Mouse (Mus musculus): Measurements from ENCODE around the gene Prmt7. TPM values are rescaled to one million over a fixed set of nuclear protein-coding genes. Genes with fewer than 3 reads are reported as not detected.

Gene Prmt7
- total and polyA plus RNA-seq, 3 experiments: 48.4 to 87.3 (median 69.5) TPM

- DNase-seq (ENCODE audit: extremely low read depth): no peak
- no peak overlapping the region for H3K9ac ChIP-seq (ENCODE audit: insufficient read depth, low read depth)
- H3K27me3 ChIP-seq (replicated peaks): peaks cover 12% of the 10 kb centered on the region
- H3K4me3 ChIP-seq (replicated peaks in 1 of 3; ENCODE audit: low read depth in 2 of 3, low read length in 2 of 3, poor library complexity in 1 of 3): no peak overlapping the region
- H3K9me3 ChIP-seq (replicated peaks; ENCODE audit: low read length): no peaks in the 10 kb centered on the region
- H3K4me1 ChIP-seq (ENCODE audit: control insufficient read depth in 1 of 2, insufficient read depth in 2 of 2): no peaks in the 10 kb centered on the region
- no peaks in the 10 kb centered on the region for H3K79me2 ChIP-seq (replicated peaks; ENCODE audit: control insufficient read depth, extremely low read depth, insufficient read depth, poor library complexity, severe bottlenecking)
- TF ChIP-seq KAT2A (IDR thresholded peaks at IDR 0.05; ENCODE audit: insufficient replicate concordance, low read length): no peak
- no peak for TF ChIP-seq MAX (IDR thresholded peaks at IDR 0.05; ENCODE audit: low read length)
- no peak for TF ChIP-seq MXI1 (IDR thresholded peaks at IDR 0.05; ENCODE audit: low read depth, low read length)
- TF ChIP-seq CTCF (conservative IDR thresholded peaks at IDR 0.05 in 1 of 2, IDR thresholded peaks at IDR 0.05 in 1 of 2; ENCODE audit: low read depth in 2 of 2, low read length in 2 of 2): no peak
- TF ChIP-seq MEF2A (IDR thresholded peaks at IDR 0.05; ENCODE audit: borderline replicate concordance, low read depth, low read length): no peak
- in situ Hi-C loops (cut with MboI; ENCODE audit: low pct_ligation_motif_present, low pct_unique_long_range_greater_than_20kb, low sequenced_read_pairs): no loop called here
- H3K27ac ChIP-seq (ENCODE audit: insufficient read depth, low read depth): no peak overlapping the region
- dilution Hi-C loops (cut with MboI; ENCODE audit: extremely low pct_ligation_motif_present, extremely low pct_unique_long_range_greater_than_20kb, low sequenced_read_pairs): no loop called here
- no peaks in the 10 kb centered on the region for H3K36me3 ChIP-seq (replicated peaks in 1 of 2; ENCODE audit: control insufficient read depth in 1 of 2, insufficient read depth in 1 of 2, low read length in 1 of 2)
- H3K4me2 ChIP-seq (ENCODE audit: insufficient read depth, low read depth, poor library complexity, severe bottlenecking): no peak overlapping the region
Measured at GRCm38 (mm10) chr8:106278367-106279042, 67.8 kb downstream of the Prmt7 start.

GRCm38 (mm10) chr8:106280154-106280553 is 69.4 kb downstream of the Prmt7 start:
- TF ChIP-seq ZNF384 (IDR thresholded peaks at IDR 0.05; ENCODE audit: low read depth, low read length) (no peak), POLR2A (IDR thresholded peaks at IDR 0.05; ENCODE audit: low read depth, low read length) (no peak), ZKSCAN1 (IDR thresholded peaks at IDR 0.05; ENCODE audit: borderline replicate concordance, low read depth, low read length) (no peak), POLR2AphosphoS2 (IDR thresholded peaks at IDR 0.05; ENCODE audit: low read depth, low read length) (no peak), USF1 (IDR thresholded peaks at IDR 0.05; ENCODE audit: low read depth, low read length) (no peak), TBP (conservative IDR thresholded peaks at IDR 0.05; ENCODE audit: low read depth, low read length) (no peak), SIN3A (IDR thresholded peaks at IDR 0.05; ENCODE audit: low read length) (no peak), JUN (IDR thresholded peaks at IDR 0.05; ENCODE audit: insufficient read depth, low read depth, low read length) (no peak), MAFK (IDR thresholded peaks at IDR 0.05; ENCODE audit: insufficient replicate concordance, low read length) (no peak), PAX5 (IDR thresholded peaks at IDR 0.05; ENCODE audit: low read length) (no peak), MAX (IDR thresholded peaks at IDR 0.05; ENCODE audit: low read length) (no peak), ETS1 (conservative IDR thresholded peaks at IDR 0.05; ENCODE audit: low read depth, low read length) (no peak), ELF1 (IDR thresholded peaks at IDR 0.05; ENCODE audit: low read depth, low read length) (no peak), NELFE (IDR thresholded peaks at IDR 0.05; ENCODE audit: low read depth, low read length) (no peak), KAT2A (IDR thresholded peaks at IDR 0.05; ENCODE audit: insufficient replicate concordance, low read length) (no peak), BHLHE40 (IDR thresholded peaks at IDR 0.05; ENCODE audit: low read depth, low read length) (no peak), USF2 (conservative IDR thresholded peaks at IDR 0.05; ENCODE audit: low read depth, low read length) (no peak), EP300 (IDR thresholded peaks at IDR 0.05; ENCODE audit: low read length) (no peak)
- Histone ChIP-seq H3K36me3 (replicated peaks in 1 of 2; ENCODE audit: control insufficient read depth in 1 of 2, insufficient read depth in 1 of 2, low read length in 1 of 2) (no peaks in the 10 kb centered on the region), H3K4me3 (replicated peaks in 1 of 3; ENCODE audit: low read depth in 2 of 3, low read length in 2 of 3, poor library complexity in 1 of 3) (no peak overlapping the region), H3K79me2 (replicated peaks; ENCODE audit: control insufficient read depth, extremely low read depth, insufficient read depth, poor library complexity, severe bottlenecking) (no peaks in the 10 kb centered on the region), H3K4me2 (ENCODE audit: insufficient read depth, low read depth, poor library complexity, severe bottlenecking) (no peak overlapping the region), H3K27me3 (replicated peaks) (peaks cover 16% of the 10 kb centered on the region), H3K9me3 (replicated peaks; ENCODE audit: low read length) (no peaks in the 10 kb centered on the region), H3K27ac (ENCODE audit: insufficient read depth, low read depth) (no peak overlapping the region), H3K4me1 (ENCODE audit: control insufficient read depth in 1 of 2, insufficient read depth in 2 of 2) (no peaks in the 10 kb centered on the region), H3K9ac (ENCODE audit: insufficient read depth, low read depth) (no peak overlapping the region)
- no peak for DNase-seq (ENCODE audit: extremely low read depth)
- dilution Hi-C loops (cut with MboI; ENCODE audit: extremely low pct_ligation_motif_present, extremely low pct_unique_long_range_greater_than_20kb, low sequenced_read_pairs): no loop called here
- in situ Hi-C loops (cut with MboI; ENCODE audit: low pct_ligation_motif_present, low pct_unique_long_range_greater_than_20kb, low sequenced_read_pairs): no loop called here

Data from CH12.LX (cell line).